Mouse (Mus musculus): ENCODE measurements around the gene Usf2. TPM values are rescaled to one million over a fixed set of nuclear protein-coding genes. Genes with fewer than 3 reads are reported as not detected.
A peak's percentile ranks its signal among the peaks of the same experiment; 100 is the strongest.

Gene Usf2
- polyA plus RNA-seq, 1 experiment from 2014 or later, result 263 TPM

- Histone ChIP-seq H3K27ac (no peak overlapping the region), H3K4me3 (ENCODE audit: inconsistent target) (no peak overlapping the region), H3K36me3 (ENCODE audit: inconsistent target) (no peaks in the 10 kb centered on the region), H3K79me2 (ENCODE audit: inconsistent target) (no peaks in the 10 kb centered on the region)
- WGBS (ENCODE audit: missing documents), result 92% methylated on average over 8 of the region's 8 CpGs
Measured at GRCm38 (mm10) chr7:30968611-30969010, 12.0 kb upstream of the Usf2 start.

GRCm38 (mm10) chr7:30966657-30967056 lies 10.1 kb upstream of the Usf2 start:
- WGBS (ENCODE audit: missing documents), result 43% methylated on average over 3 of the region's 3 CpGs
- Histone ChIP-seq H3K36me3 (ENCODE audit: inconsistent target) (no peaks in the 10 kb centered on the region), H3K4me3 (ENCODE audit: inconsistent target) (no peak overlapping the region), H3K79me2 (ENCODE audit: inconsistent target) (no peaks in the 10 kb centered on the region), H3K27ac (no peak overlapping the region)

- H3K36me3 ChIP-seq (ENCODE audit: inconsistent target), result no peaks in the 10 kb centered on the region
- no peak overlapping the region for H3K4me3 ChIP-seq (ENCODE audit: inconsistent target)
- no peak overlapping the region for H3K27ac ChIP-seq
- no peaks in the 10 kb centered on the region for H3K79me2 ChIP-seq (ENCODE audit: inconsistent target)
- WGBS (ENCODE audit: missing documents), result 98% methylated on average over 14 of the region's 14 CpGs
Measured at GRCm38 (mm10) chr7:30965677-30966076, 9.1 kb upstream of the Usf2 start.

GRCm38 (mm10) chr7:30964366-30964765 lies 7.8 kb upstream of the Usf2 start:
- no peak overlapping the region for H3K4me3 ChIP-seq (ENCODE audit: inconsistent target)
- H3K36me3 ChIP-seq (ENCODE audit: inconsistent target), result no peaks in the 10 kb centered on the region
- no peaks in the 10 kb centered on the region for H3K79me2 ChIP-seq (ENCODE audit: inconsistent target)
- WGBS (ENCODE audit: missing documents), result 92% methylated on average over 7 of the region's 7 CpGs
- H3K27ac ChIP-seq, result no peak overlapping the region

- WGBS (ENCODE audit: missing documents), result 93% methylated on average over 5 of the region's 5 CpGs
- H3K4me3 ChIP-seq (ENCODE audit: inconsistent target), result no peak overlapping the region
Measured at GRCm38 (mm10) chr7:30962862-30963261, 6.3 kb upstream of the Usf2 start.

GRCm38 (mm10) chr7:30959786-30960349 lies 3.3 kb upstream of the Usf2 start:
- Histone ChIP-seq H3K27ac (no peak overlapping the region), H3K36me3 (ENCODE audit: inconsistent target) (peaks cover 2% of the 10 kb centered on the region; the same call in 1 of the 2 replicates), H3K4me3 (ENCODE audit: inconsistent target) (no peak overlapping the region), H3K79me2 (ENCODE audit: inconsistent target) (peaks cover 19% of the 10 kb centered on the region)
- WGBS (ENCODE audit: missing documents), result 91% methylated on average over 6 of the region's 6 CpGs

More at GRCm38 (mm10) chr7:30962862-30963261, 6.3 kb upstream of the Usf2 start:
- no peak overlapping the region for H3K27ac ChIP-seq
- peaks cover 8% of the 10 kb centered on the region for H3K79me2 ChIP-seq (ENCODE audit: inconsistent target)
- no peaks in the 10 kb centered on the region for H3K36me3 ChIP-seq (ENCODE audit: inconsistent target)

- peaks cover 8% of the 10 kb centered on the region; the same call in 1 of the 2 replicates for H3K36me3 ChIP-seq (ENCODE audit: inconsistent target)
- 99% methylated on average over 9 of the region's 9 CpGs for WGBS (ENCODE audit: missing documents)
Measured at GRCm38 (mm10) chr7:30958866-30959487, 2.4 kb upstream of the Usf2 start.

GRCm38 (mm10) chr7:30958109-30958865 lies 1.7 kb upstream of the Usf2 start:
- WGBS (ENCODE audit: missing documents), result 87% methylated on average over 28 of the region's 28 CpGs
- Histone ChIP-seq H3K27ac (peak overlapping the region; percentile 73), H3K36me3 (ENCODE audit: inconsistent target) (peaks cover 8% of the 10 kb centered on the region; the same call in 1 of the 2 replicates), H3K4me3 (ENCODE audit: inconsistent target) (peak overlapping the region; percentile 61), H3K79me2 (ENCODE audit: inconsistent target) (peaks cover 20% of the 10 kb centered on the region)

More at GRCm38 (mm10) chr7:30958866-30959487, 2.4 kb upstream of the Usf2 start:
- Histone ChIP-seq H3K4me3 (ENCODE audit: inconsistent target) (no peak overlapping the region), H3K79me2 (ENCODE audit: inconsistent target) (peaks cover 20% of the 10 kb centered on the region), H3K27ac (no peak overlapping the region)

- peaks cover 26% of the 10 kb centered on the region for H3K79me2 ChIP-seq (ENCODE audit: inconsistent target)
- H3K36me3 ChIP-seq (ENCODE audit: inconsistent target), result peaks cover 12% of the 10 kb centered on the region; the same call in 1 of the 2 replicates
- H3K4me3 ChIP-seq (ENCODE audit: inconsistent target), result peak overlapping the region; percentile 61
- H3K27ac ChIP-seq, result peak overlapping the region; percentile 73
- 0% methylated on average over 39 of the region's 43 CpGs for WGBS (ENCODE audit: missing documents)
Measured at GRCm38 (mm10) chr7:30957367-30957783, 772 bp upstream of the Usf2 start.

GRCm38 (mm10) chr7:30956357-30956751 lies 249 bp downstream of the Usf2 start:
- Histone ChIP-seq H3K36me3 (ENCODE audit: inconsistent target) (peaks cover 22% of the 10 kb centered on the region; the same call in 1 of the 2 replicates), H3K4me3 (ENCODE audit: inconsistent target) (no peak overlapping the region), H3K27ac (no peak overlapping the region), H3K79me2 (ENCODE audit: inconsistent target) (peaks cover 36% of the 10 kb centered on the region)
- 3% methylated on average over 22 of the region's 49 CpGs for WGBS (ENCODE audit: missing documents)

GRCm38 (mm10) chr7:30955584-30956356 lies 833 bp downstream of the Usf2 start:
- Histone ChIP-seq H3K36me3 (ENCODE audit: inconsistent target) (peaks cover 28% of the 10 kb centered on the region), H3K27ac (no peak overlapping the region), H3K4me3 (ENCODE audit: inconsistent target) (no peak overlapping the region), H3K79me2 (ENCODE audit: inconsistent target) (peaks cover 42% of the 10 kb centered on the region)
- WGBS (ENCODE audit: missing documents), result 2% methylated on average over 45 of the region's 64 CpGs

- WGBS (ENCODE audit: missing documents), result 90% methylated on average over 12 of the region's 12 CpGs
Measured at GRCm38 (mm10) chr7:30954971-30955520, 1.6 kb downstream of the Usf2 start.

GRCm38 (mm10) chr7:30954036-30954435 lies 2.6 kb downstream of the Usf2 start:
- Histone ChIP-seq H3K27ac (peak overlapping the region; percentile 76), H3K79me2 (ENCODE audit: inconsistent target) (peaks cover 60% of the 10 kb centered on the region), H3K36me3 (ENCODE audit: inconsistent target) (peaks cover 45% of the 10 kb centered on the region), H3K4me3 (ENCODE audit: inconsistent target) (no peak overlapping the region)
- 59% methylated on average over 3 of the region's 3 CpGs for WGBS (ENCODE audit: missing documents)

More at GRCm38 (mm10) chr7:30954971-30955520, 1.6 kb downstream of the Usf2 start:
- peaks cover 49% of the 10 kb centered on the region for H3K79me2 ChIP-seq (ENCODE audit: inconsistent target)
- H3K36me3 ChIP-seq (ENCODE audit: inconsistent target), result peaks cover 35% of the 10 kb centered on the region
- H3K27ac ChIP-seq, result 0 out of 2 replicates have a peak overlapping the region, but pooled peaks have one; percentile 76
- H3K4me3 ChIP-seq (ENCODE audit: inconsistent target), result no peak overlapping the region

GRCm38 (mm10) chr7:30953459-30953858 lies 3.1 kb downstream of the Usf2 start:
- 0% methylated on average over 6 of the region's 6 CpGs for WGBS (ENCODE audit: missing documents)

More at GRCm38 (mm10) chr7:30953459-30953858, 3.1 kb downstream of the Usf2 start:
- no peak overlapping the region for H3K4me3 ChIP-seq (ENCODE audit: inconsistent target)
- peaks cover 58% of the 10 kb centered on the region for H3K79me2 ChIP-seq (ENCODE audit: inconsistent target)
- peak overlapping the region; percentile 76 for H3K27ac ChIP-seq
- H3K36me3 ChIP-seq (ENCODE audit: inconsistent target), result peaks cover 47% of the 10 kb centered on the region

Data from macrophage (primary cell).